Comparison of ENCODE assay signal across 8 mouse cellular contexts in genomic region chr1:139438373-139438772, GRCm38 (mm10). TPM values are rescaled to one million over a fixed set of nuclear protein-coding genes. Genes with fewer than 3 reads are reported as not detected.
A peak's percentile ranks its signal among the peaks of the same experiment; 100 is the strongest.
DNase-seq lines count a peak whose midpoint lies in the region; ATAC-seq and TF ChIP-seq lines count a peak whose summit lies in the region.

No protein-coding gene starts in this region.

- no peak overlapping the region for H3K4me2 ChIP-seq in hindbrain, embryonic 11.5 days (replicated peaks; ENCODE audit: low read depth, low read length)
- no peak overlapping the region for H3K4me2 ChIP-seq in neural tube, embryonic 15.5 days

- H3K36me3 ChIP-seq in hindbrain, embryonic 11.5 days (ENCODE audit: control insufficient read depth, insufficient read depth, low read length), result peaks cover 8% of the 10 kb centered on the region
- peaks cover 96% of the 10 kb centered on the region for H3K36me3 ChIP-seq in hindbrain, embryonic 10.5 days
- H3K36me3 ChIP-seq in E14TG2a.4 (ENCODE audit: insufficient read depth, low read length), result peaks cover 71% of the 10 kb centered on the region
- peaks cover 36% of the 10 kb centered on the region for H3K36me3 ChIP-seq in neural tube, embryonic 15.5 days

- ATAC-seq in hindbrain, embryonic 11.5 days (ENCODE audit: low FRiP score), result peak; percentile 57; the same call in 1 of the 2 replicates
- peak; percentile 56; the same call in 1 of the 2 replicates for ATAC-seq in common myeloid progenitor, adult 5-6 weeks (replicated peaks; ENCODE audit: low read depth, poor library complexity, severe bottlenecking)
- ATAC-seq in neural tube, embryonic 15.5 days (ENCODE audit: low FRiP score), result 0 out of 2 replicates have a peak, but pooled peaks have one; percentile 41

- no peak overlapping the region for H3K9ac ChIP-seq in hindbrain, embryonic 11.5 days (ENCODE audit: low read depth, low read length)
- H3K9ac ChIP-seq in neural tube, embryonic 15.5 days (replicated peaks), result no peak overlapping the region

- peak; percentile 51 for TF ChIP-seq CTCF in E14TG2a.4 (conservative IDR thresholded peaks at IDR 0.05; ENCODE audit: low read length)

- DNase-seq in hindbrain, embryonic 11.5 days (ENCODE audit: low spot score), result peak; percentile 64
- no peak for DNase-seq in hindbrain, embryonic 10.5 days (ENCODE audit: low spot score)
- DNase-seq in kidney, postnatal 25 days, result peak; percentile 77 to 79
- DNase-seq in layer of hippocampus, postnatal 14 days (ENCODE audit: low spot score in 2 of 2), result no peak
- DNase-seq in layer of hippocampus, adult 9-10 months (ENCODE audit: low spot score), result no peak

- no peaks in the 10 kb centered on the region for H3K4me1 ChIP-seq in hindbrain, embryonic 11.5 days (replicated peaks; ENCODE audit: control insufficient read depth, insufficient read depth, low read length)
- no peaks in the 10 kb centered on the region for H3K4me1 ChIP-seq in hindbrain, embryonic 10.5 days (replicated peaks)
- no peaks in the 10 kb centered on the region for H3K4me1 ChIP-seq in E14TG2a.4 (replicated peaks; ENCODE audit: low read depth, low read length)
- H3K4me1 ChIP-seq in neural tube, embryonic 15.5 days, result no peaks in the 10 kb centered on the region

- H3K27me3 ChIP-seq in hindbrain, embryonic 11.5 days (ENCODE audit: control insufficient read depth, insufficient read depth, low read length), result no peaks in the 10 kb centered on the region
- no peaks in the 10 kb centered on the region for H3K27me3 ChIP-seq in hindbrain, embryonic 10.5 days (ENCODE audit: insufficient read depth, poor library complexity, severe bottlenecking)
- H3K27me3 ChIP-seq in E14TG2a.4 (ENCODE audit: insufficient read depth, low read length), result no peaks in the 10 kb centered on the region
- no peaks in the 10 kb centered on the region for H3K27me3 ChIP-seq in neural tube, embryonic 15.5 days (replicated peaks)

- no peak overlapping the region for H3K27ac ChIP-seq in hindbrain, embryonic 11.5 days (ENCODE audit: low read depth, low read length)
- H3K27ac ChIP-seq in hindbrain, embryonic 10.5 days, result no peak overlapping the region
- no peak overlapping the region for H3K27ac ChIP-seq in neural tube, embryonic 15.5 days (replicated peaks)

- H3K9me3 ChIP-seq in hindbrain, embryonic 11.5 days (ENCODE audit: control insufficient read depth, low read length), result no peaks in the 10 kb centered on the region
- no peaks in the 10 kb centered on the region for H3K9me3 ChIP-seq in hindbrain, embryonic 10.5 days
- no peaks in the 10 kb centered on the region for H3K9me3 ChIP-seq in E14TG2a.4 (ENCODE audit: low read length)
- no peaks in the 10 kb centered on the region for H3K9me3 ChIP-seq in neural tube, embryonic 15.5 days (replicated peaks)

- H3K4me3 ChIP-seq in hindbrain, embryonic 11.5 days (ENCODE audit: low read depth, low read length), result no peak overlapping the region
- no peak overlapping the region for H3K4me3 ChIP-seq in hindbrain, embryonic 10.5 days
- H3K4me3 ChIP-seq in E14TG2a.4 (replicated peaks; ENCODE audit: low read length), result no peak overlapping the region
- no peak overlapping the region for H3K4me3 ChIP-seq in neural tube, embryonic 15.5 days (replicated peaks)

RNA-seq across cellular contexts. Expression of gene Aspm, which starts 16.2 kb away (rescaled TPM):
- 25.5 and 31.5 TPM in 2 replicates for polyA plus RNA-seq in hindbrain, embryonic 11.5 days (2014; fragmentation: Nextera tagmentation; extraction: Ambion mirVana)
- polyA plus RNA-seq in hindbrain, embryonic 10.5 days (2016; fragmentation: Nextera tagmentation; extraction: Ambion mirVana), result 16.5 and 22.1 TPM in 2 replicates
- 44.0 and 51.2 TPM in 2 replicates for total RNA-seq in common myeloid progenitor, adult 5-6 weeks (2017)
- polyA plus RNA-seq in neural tube, embryonic 15.5 days (2015; fragmentation: Nextera tagmentation; extraction: Ambion mirVana), result 1.5 and 4.3 TPM in 2 replicates
- total RNA-seq in layer of hippocampus, postnatal 14 days (2021), result 1 to 10 TPM; 1.6 to 1.7 TPM

RNA-seq across cellular contexts. Expression of gene Zbtb41, which starts 16.3 kb away (rescaled TPM):
- 16.5 and 20.2 TPM in 2 replicates for polyA plus RNA-seq in hindbrain, embryonic 11.5 days (2014; fragmentation: Nextera tagmentation; extraction: Ambion mirVana)
- 9.0 and 11.2 TPM in 2 replicates for polyA plus RNA-seq in hindbrain, embryonic 10.5 days (2016; fragmentation: Nextera tagmentation; extraction: Ambion mirVana)
- total RNA-seq in common myeloid progenitor, adult 5-6 weeks (2017), result 21.2 and 28.9 TPM in 2 replicates
- polyA plus RNA-seq in neural tube, embryonic 15.5 days (2015; fragmentation: Nextera tagmentation; extraction: Ambion mirVana), result 10.5 and 10.9 TPM in 2 replicates
- 10 to 100 TPM; 30.2 to 30.6 TPM for total RNA-seq in layer of hippocampus, postnatal 14 days (2021)

Comparison
In these comparisons a context has a peak if more than half of its experiments do, and no peak if none do; other contexts are left out.
1. DNase-seq: peak in hindbrain, embryonic 11.5 days (single experiment) and kidney, postnatal 25 days (2 of 2); none in hindbrain, embryonic 10.5 days (single experiment), layer of hippocampus, postnatal 14 days (0 of 2) and layer of hippocampus, adult 9-10 months (single experiment).
2. Peak in every context shown above with its lines, with median percentiles within 50 percentile points of each other: ATAC-seq.